Mouse (Mus musculus): ENCODE data around the gene Klhdc10. TPM values are rescaled to one million over a fixed set of nuclear protein-coding genes. Genes with fewer than 3 reads are reported as not detected.

The Klhdc10 gene
- total RNA-seq, 2 experiments from 2014 or later = 42.6 to 42.8 TPM

DNA sequence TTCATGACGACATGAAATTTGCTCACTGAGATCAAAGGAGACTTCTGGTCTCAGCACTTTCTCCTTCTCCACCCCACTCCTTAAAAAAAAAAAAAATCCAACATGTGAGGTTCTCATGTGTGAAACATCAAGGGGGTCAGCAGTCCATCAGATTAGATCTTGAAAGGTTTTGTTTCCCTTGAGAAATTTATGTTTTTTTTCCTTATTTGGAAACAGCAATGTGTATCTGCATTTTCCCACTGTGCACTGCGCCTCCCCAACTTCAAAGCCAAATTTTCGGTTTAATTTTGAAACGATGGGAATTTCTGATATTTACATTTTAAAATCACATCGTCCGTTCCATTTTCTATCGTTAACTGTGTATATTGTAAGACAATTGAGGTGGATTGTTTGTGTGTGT lies 952 bp upstream of the Klhdc10 start:
- DNase-seq = no peak

GRCm38 (mm10) chr6:30402091-30402491 lies 423 bp downstream of the Klhdc10 start:
- DNase-seq = no peak

DNA sequence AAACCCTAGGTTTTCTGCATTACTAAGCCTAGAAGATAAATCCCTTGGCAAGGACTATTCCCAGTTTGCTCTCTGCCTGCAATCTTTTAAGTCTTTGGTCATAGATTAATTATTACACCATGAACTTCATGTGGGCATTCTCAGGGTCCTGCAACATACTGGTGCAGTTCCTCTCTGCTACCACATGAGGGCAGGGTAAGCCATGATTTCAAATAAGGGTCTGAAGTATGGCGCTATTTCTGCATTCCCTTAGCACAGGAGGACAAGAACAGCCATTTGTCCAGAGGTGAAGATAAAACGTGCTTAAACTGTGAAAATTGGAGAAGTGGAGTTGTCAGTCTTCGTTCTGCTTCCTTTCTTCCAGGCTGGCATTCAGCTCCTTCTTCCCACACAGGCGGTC lies 1.8 kb downstream of the Klhdc10 start:
- DNase-seq = peak; percentile 71 to 83

GRCm38 (mm10) chr6:30404671-30405070 lies 3.0 kb downstream of the Klhdc10 start:
- DNase-seq = no peak

DNA sequence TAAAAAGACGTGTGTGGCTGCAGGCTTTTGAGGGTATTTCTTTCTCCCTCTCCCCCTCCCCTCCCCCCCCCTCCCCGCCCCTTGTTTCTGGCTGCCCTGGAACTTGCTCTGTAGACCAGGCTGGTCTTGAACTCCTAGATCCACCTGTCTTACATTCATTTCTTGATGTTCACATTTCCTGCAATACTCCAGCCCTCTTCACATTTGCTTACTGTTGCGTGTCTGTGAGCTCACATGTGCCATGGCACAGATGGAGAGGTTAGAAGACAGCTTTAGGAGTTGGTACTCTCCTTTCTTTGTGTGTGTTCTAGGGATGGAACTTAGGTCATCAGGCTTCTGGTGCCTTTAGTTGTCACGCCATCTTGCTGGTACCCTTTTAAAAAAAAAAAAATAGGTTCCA lies 6.6 kb downstream of the Klhdc10 start:
- DNase-seq = no peak

- no peak for DNase-seq
Measured at GRCm38 (mm10) chr6:30409399-30410093, 7.9 kb downstream of the Klhdc10 start.

DNA sequence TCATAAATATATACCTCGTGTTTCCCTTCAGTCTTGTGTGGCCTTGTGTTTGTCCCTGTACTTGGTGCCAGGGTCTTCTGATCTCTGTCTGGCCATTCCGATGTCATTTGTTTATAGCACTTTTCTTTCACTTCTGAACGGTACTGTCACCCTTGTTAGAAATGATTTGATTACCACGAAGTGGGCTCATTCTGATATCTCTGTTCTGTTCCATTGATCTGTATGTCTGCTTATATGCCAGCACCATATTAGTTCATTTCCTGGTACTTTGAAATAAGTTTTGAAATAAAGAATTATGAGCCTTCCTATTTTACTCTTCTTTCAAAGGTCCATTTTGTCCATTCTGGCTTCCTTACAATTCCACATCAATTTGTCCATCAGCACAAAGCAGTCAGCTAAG lies 9.6 kb downstream of the Klhdc10 start:
- DNase-seq = no peak

GRCm38 (mm10) chr6:30416126-30416525 lies 14.5 kb downstream of the Klhdc10 start:
- DNase-seq = no peak

- no peak for DNase-seq
Measured at GRCm38 (mm10) chr6:30416801-30417200, 15.1 kb downstream of the Klhdc10 start.

- DNase-seq = no peak
Measured at GRCm38 (mm10) chr6:30432461-30433192, 31.0 kb downstream of the Klhdc10 start.

- peak; percentile 25 to 47 for DNase-seq
Measured at GRCm38 (mm10) chr6:30436476-30436875, 34.8 kb downstream of the Klhdc10 start.

DNA sequence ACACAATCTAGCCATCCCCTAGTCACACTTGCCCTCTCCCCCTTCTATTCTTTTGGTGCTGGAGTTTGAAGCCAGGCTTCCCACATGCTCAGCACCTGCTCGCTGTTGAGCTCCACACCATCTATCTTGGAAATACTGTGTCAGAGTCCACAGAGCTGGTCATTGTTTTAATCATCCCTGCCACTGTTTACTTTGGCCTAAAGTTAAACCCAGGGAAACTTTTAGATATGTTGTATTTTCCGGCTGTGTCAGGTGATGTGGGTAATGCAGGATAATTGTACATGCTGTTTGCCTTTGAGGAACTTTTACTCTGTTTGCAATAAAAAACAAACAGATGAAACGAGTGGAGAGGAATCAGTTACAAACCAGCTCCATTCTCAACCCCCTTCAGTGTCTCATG lies 35.4 kb downstream of the Klhdc10 start:
- DNase-seq = no peak

GRCm38 (mm10) chr6:30439576-30439975 lies 37.9 kb downstream of the Klhdc10 start:
- no peak for DNase-seq

- DNase-seq = no peak
Measured at GRCm38 (mm10) chr6:30456991-30457390, 55.3 kb downstream of the Klhdc10 start.

DNA sequence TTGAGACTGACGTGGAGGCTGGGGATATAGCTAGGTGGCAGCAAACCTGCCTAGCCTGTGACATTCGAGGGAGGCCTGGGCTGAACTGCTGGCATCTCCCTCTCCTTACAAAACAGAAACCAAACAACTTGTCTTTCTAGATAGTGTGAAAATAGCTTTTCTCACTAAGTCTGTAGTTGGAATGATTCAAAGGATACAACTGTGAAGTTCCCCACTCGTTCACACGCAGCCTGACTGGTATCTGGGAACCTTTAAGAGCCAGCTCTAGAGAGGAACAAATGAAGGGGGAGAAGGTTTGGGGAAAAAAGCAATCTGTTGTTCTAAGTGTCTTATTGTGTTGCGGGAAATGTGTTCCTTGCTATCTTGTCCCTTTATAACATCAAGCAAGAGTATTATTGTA lies 57.0 kb downstream of the Klhdc10 start:
- DNase-seq = no peak

- peak; percentile 29 to 31 for DNase-seq
Measured at GRCm38 (mm10) chr6:30459056-30459747, 57.5 kb downstream of the Klhdc10 start.

- DNase-seq = peak; percentile 75 to 87
Measured at GRCm38 (mm10) chr6:30459811-30460749, 58.4 kb downstream of the Klhdc10 start.

DNA sequence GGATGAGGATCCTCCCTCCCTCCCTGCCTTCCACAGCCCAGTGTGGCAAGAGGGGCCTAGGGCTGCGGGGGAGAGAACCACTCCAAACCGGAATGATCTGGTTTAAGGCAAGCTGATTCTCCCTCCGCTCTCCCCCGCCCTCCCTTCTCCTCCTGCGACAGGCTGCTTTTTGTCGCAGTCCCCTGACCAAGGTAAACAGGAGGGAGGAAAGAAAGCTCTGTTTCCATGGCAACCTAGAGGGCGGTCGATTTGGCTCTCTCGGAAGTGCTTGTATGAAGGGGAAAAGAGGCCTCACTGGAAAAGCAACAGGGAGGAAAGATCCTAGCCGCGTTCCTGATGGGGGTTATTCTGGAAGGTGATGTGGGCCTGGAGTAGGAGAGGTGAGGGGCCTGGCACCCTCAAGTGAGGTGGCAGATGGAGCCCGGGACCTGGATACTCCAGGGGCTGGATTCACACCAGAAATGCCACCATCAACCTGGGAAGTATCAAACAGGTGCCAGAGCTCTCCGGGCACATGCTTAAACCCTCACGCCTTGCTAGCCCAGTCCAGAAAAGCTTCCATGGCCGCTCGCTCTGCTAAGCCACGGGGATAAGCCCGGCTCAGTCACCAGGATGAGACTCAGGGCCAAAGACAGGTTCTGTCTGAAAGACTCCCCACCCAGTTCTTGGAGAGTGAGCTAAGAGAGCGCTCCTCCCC lies 59.2 kb downstream of the Klhdc10 start:
- peak; percentile 39 to 58 for DNase-seq

- no peak for DNase-seq
Measured at GRCm38 (mm10) chr6:30461755-30462344, 60.2 kb downstream of the Klhdc10 start.

- DNase-seq = peak in 1 of 2 experiments; percentile 12
Measured at GRCm38 (mm10) chr6:30462822-30463221, 61.2 kb downstream of the Klhdc10 start.

GRCm38 (mm10) chr6:30465586-30465985 lies 63.9 kb downstream of the Klhdc10 start:
- DNase-seq = peak; percentile 12 to 43

All from heart, adult 18-20 months (tissue).